Comparison of ENCODE assay signal across 10 mouse cellular contexts in genomic region chr5:73405981-73406722, GRCm38 (mm10). TPM values are rescaled to one million over a fixed set of nuclear protein-coding genes. Genes with fewer than 3 reads are reported as not detected.
DNase-seq lines count a peak whose midpoint lies in the region; ATAC-seq lines count a peak whose summit lies in the region.
"Had no signal": no experiment of that assay in that cellular context is flagged by ENCODE, and none has a peak within 500 bp of the region (broad histone marks: within the 10 kb centered on the region; RNA-seq: fewer than 3 reads in every experiment).

Gene Cwh43 (plus strand): TSS chr5:73406075.

- H3K36me3 ChIP-seq in kidney, embryonic 15.5 days = no peaks in the 10 kb centered on the region
- H3K36me3 ChIP-seq in midbrain, embryonic 15.5 days (replicated peaks) = no peaks in the 10 kb centered on the region

- 2% methylated on average over 48 of the region's 49 CpGs for WGBS in kidney, embryonic 15.5 days
- WGBS in midbrain, embryonic 15.5 days = 3% methylated on average over 49 of the region's 49 CpGs

- no peak within 1 kb of the TSS for H3K9ac ChIP-seq in kidney, embryonic 15.5 days
- H3K9ac ChIP-seq in midbrain, embryonic 15.5 days = peak within 1 kb of the TSS; percentile 39; the same call in 1 of the 2 replicates

- peak; percentile 20 for DNase-seq in embryo, embryonic 10 days (ENCODE audit: low spot score)
- no peak for DNase-seq in embryo, embryonic 10.5 days (ENCODE audit: low spot score)
- DNase-seq in urinary bladder, adult 18-20 months (ENCODE audit: low spot score in 2 of 2) = peak; percentile 20 to 27
- no peak for DNase-seq in urinary bladder, postnatal 25 days (ENCODE audit: low spot score)
- DNase-seq in yolk sac, embryonic 10.5 days (ENCODE audit: low spot score) = peak; percentile 8
- DNase-seq in adrenal gland, postnatal 36 days = no peak

- H3K27me3 ChIP-seq in kidney, embryonic 15.5 days = peaks cover 63% of the 10 kb centered on the region
- peaks cover 25% of the 10 kb centered on the region for H3K27me3 ChIP-seq in midbrain, embryonic 15.5 days (replicated peaks)

- peak; percentile 54; the same call in 1 of the 2 replicates for ATAC-seq in kidney, embryonic 15.5 days (replicated peaks; ENCODE audit: low FRiP score)
- ATAC-seq in midbrain, embryonic 15.5 days (replicated peaks) = peak; percentile 54

- no peaks in the 10 kb centered on the region for H3K9me3 ChIP-seq in kidney, embryonic 15.5 days (replicated peaks)
- H3K9me3 ChIP-seq in midbrain, embryonic 15.5 days = no peaks in the 10 kb centered on the region

- H3K4me2 ChIP-seq in kidney, embryonic 15.5 days = peak within 1 kb of the TSS; percentile 79
- peak within 1 kb of the TSS; percentile 80 for H3K4me2 ChIP-seq in midbrain, embryonic 15.5 days

- H3K4me3 ChIP-seq in kidney, embryonic 15.5 days (replicated peaks) = peak within 1 kb of the TSS; percentile 40
- peak within 1 kb of the TSS; percentile 40 for H3K4me3 ChIP-seq in midbrain, embryonic 15.5 days
- H3K4me3 ChIP-seq: erythroblast, embryonic 14.5 days had no signal

- H3K27ac ChIP-seq in kidney, embryonic 15.5 days = no peak within 1 kb of the TSS
- no peak within 1 kb of the TSS for H3K27ac ChIP-seq in midbrain, embryonic 15.5 days

- peaks cover 12% of the 10 kb centered on the region for H3K4me1 ChIP-seq in kidney, embryonic 15.5 days
- H3K4me1 ChIP-seq in midbrain, embryonic 15.5 days = peaks cover 10% of the 10 kb centered on the region

RNA-seq across cellular contexts. Expression of gene Cwh43, which starts in this region (rescaled TPM):
- 0.27 and 0.57 TPM in 2 replicates for polyA plus RNA-seq in kidney, embryonic 15.5 days (2015; fragmentation: Nextera tagmentation; extraction: Ambion mirVana)
- 0.28 and 0.59 TPM in 2 replicates for polyA plus RNA-seq in midbrain, embryonic 15.5 days (2015; fragmentation: Nextera tagmentation; extraction: Ambion mirVana)
- not detected for total RNA-seq in adrenal gland, postnatal 36 days (2021)
- total RNA-seq: neutrophil, adult 5-6 weeks had no signal
- polyA plus RNA-seq: erythroblast, embryonic 14.5 days had no signal

Comparison
In these comparisons a context has a peak if more than half of its experiments do, and no peak if none do; other contexts are left out.
1. DNase-seq: peak in embryo, embryonic 10 days (single experiment), urinary bladder, adult 18-20 months (2 of 2) and yolk sac, embryonic 10.5 days (single experiment); none in embryo, embryonic 10.5 days (single experiment), urinary bladder, postnatal 25 days (single experiment) and adrenal gland, postnatal 36 days (0 of 2).
2. Peak in ATAC-seq, H3K4me3 ChIP-seq and H3K4me2 ChIP-seq in kidney, embryonic 15.5 days; RNA of the gene not detected or under 1 TPM.
3. Peak in ATAC-seq, H3K4me3 ChIP-seq, H3K9ac ChIP-seq and H3K4me2 ChIP-seq in midbrain, embryonic 15.5 days; RNA of the gene not detected or under 1 TPM.